Mouse (Mus musculus): Measurements from ENCODE around the gene Swsap1. TPM values are rescaled to one million over a fixed set of nuclear protein-coding genes. Genes with fewer than 3 reads are reported as not detected.

Swsap1 gene
- total RNA-seq (2023): 7.1 TPM

DNA sequence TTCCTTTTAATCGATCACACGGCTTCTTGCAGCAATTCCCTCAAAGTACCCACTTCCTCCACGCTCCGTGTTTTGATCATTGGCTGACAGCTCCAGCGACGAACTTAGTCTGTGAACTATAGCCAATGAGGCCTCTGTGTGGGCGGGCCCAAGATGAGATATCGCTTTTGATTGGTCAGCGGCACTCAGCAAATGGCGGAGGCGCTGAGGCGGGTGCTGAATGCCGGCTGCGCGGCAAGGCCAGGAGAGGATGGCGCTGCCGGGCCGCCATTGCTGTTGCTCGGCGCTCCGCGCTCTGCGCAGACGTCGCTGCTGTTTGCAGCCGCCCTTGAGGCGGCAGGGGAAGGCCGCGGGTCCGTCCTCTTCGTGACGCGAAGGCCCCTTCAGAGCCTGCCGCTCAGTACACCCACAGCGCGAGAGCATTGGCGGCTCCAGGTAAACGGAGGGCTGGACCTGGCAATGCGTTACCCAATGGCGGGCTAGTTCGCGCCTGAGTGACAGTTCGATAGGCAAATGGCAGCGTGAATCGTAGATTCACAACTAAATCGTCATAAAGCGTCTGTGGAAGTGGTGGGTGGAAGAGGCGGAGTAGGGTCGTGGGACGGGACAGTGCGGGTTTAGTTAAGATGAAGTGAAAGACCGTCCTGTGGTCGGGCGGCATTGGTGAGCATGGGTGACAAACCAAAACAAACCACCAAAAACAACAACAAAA, at the start of gene Swsap1:
TSS of gene Swsap1 (plus strand) at position 186 of the 712 bp plus-strand sequence.

DNA sequence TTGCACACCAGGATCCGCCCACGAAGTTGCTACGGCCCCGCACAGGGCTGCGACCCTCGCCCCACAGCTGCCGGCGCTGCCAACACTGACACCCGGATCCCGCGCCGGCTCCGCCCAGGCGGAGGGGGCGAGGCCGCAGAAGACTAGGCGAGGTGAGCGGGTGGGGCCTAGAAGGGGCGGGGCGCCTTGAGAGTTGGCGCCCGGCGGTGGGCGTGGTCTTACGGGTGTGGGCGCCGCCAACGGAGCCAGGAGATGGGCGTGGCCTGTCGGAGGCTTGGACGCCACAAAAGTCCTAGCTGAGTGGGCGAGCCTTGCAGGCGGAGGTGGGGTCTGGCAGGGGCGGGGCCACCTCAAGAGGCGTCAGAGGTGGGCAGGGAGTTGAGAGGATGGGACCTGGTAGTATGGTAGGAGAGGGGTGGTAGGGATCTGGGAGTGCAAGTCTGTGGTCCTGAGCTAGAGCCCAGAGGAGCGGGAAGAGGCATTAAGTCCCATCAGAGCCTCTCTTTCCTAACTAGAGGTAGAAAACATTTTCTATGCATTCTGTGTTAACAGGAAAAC, 37.4 kb upstream of the Swsap1 start, which contains the start of gene Rab3d:
TSS of gene Rab3d (minus strand) at position 158 of the 558 bp plus-strand sequence.

DNA sequence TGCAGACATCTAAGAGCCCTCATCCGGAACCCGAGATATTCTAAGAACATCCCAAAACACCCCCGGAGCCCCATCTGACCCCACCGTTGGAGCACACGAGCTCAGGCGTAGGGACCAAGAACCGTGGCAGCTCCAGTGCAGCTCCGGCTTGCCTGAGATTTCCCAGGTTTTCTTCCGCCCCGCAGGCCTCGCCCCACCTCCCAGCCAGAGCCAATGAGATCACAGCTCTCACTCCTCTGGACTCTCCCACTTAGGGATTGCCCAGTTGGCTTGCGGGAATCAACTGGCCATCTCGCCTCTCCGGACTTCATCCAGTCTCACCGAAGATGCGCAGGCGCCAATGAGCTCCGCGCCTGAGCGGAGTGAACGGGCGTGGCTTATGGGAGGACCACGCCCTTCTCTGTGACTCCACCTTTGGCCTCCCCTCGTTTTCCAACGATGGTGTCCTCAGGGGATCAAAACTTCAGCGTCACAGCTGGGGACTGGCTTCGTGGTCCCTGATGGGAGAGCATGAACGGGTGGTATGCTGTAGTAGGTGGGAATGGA, 28.3 kb upstream of the Swsap1 start, which contains the start of the genes Ccdc159 and Tmem205:
TSS of gene Ccdc159 (plus strand) at position 264 of the 546 bp plus-strand sequence.
TSS of gene Tmem205 (minus strand) at position 349 of the 546 bp plus-strand sequence.

GRCm38 (mm10) chr9:21936692-21937570, 18.6 kb upstream of the Swsap1 start, which contains the start of gene Plppr2:
Gene Plppr2, plus strand, starts transcription at chr9:21937033.

DNA sequence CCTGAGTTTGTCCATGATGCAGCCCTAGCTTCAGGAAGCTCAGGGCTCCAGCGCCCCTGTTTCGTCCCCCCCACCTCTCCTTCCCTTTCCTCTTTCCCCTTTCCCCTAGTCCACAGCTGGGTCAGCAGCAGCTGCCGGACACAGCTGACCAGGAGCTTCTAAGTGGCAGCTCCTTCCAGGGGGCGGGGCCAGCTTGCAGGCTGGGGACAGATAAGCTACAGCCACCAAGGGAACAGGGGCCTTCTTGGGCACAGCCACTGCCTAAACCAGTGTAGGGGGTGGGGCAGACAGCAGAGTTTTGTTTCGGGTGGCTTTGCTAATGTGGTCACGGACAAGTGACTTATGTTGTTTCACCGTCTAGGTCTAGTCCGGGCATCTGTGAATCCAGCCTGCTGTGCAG, 7.9 kb downstream of the Swsap1 start, which contains the start of gene Epor:
TSS of gene Epor (minus strand) at position 90 of the 400 bp plus-strand sequence.

DNA sequence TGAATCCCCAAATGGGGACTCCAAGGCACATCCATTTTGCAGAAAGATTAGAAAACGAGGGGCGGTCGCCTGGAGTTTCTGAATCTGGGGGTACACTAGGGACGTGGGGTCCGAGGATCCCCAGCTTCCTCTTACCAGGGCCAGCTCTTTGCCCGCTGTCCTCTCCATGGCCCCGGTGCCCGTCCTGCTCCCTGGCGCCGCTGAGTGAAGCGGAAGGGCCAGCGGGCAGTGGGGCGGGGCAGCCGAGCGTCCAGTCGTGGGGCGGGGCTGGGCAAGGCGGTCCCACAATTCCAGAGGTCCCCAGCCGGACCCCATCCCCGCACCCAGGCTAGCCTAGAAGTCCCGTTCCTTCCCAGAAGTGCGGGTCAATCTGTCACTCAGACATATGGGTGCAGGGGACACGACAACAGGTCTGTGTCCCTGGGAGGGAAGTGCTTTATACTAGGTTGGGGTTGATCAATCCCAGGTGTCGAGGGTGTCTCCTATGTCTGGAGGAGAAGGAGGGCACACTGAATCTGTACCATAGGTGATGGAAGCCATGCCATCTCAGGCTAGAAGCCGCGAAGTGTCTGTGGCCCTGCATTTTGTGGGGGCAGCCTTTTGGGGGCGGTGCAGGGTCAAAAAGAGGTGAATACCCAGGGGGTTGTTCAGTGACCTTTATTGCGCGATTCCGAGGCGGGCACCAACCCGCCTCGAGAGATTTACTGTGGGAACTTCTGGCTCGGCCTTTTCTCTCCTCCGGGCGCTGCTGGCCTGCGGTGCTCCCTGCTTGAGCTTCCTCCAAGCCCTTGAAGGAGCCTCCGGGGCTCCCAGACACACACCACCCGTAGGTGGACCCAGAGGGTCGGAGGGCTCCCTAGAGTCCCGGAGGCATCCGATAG, 33.9 kb downstream of the Swsap1 start, which contains the start of gene Rgl3:
TSS of gene Rgl3 (minus strand) at position 217 of the 881 bp plus-strand sequence.

DNA sequence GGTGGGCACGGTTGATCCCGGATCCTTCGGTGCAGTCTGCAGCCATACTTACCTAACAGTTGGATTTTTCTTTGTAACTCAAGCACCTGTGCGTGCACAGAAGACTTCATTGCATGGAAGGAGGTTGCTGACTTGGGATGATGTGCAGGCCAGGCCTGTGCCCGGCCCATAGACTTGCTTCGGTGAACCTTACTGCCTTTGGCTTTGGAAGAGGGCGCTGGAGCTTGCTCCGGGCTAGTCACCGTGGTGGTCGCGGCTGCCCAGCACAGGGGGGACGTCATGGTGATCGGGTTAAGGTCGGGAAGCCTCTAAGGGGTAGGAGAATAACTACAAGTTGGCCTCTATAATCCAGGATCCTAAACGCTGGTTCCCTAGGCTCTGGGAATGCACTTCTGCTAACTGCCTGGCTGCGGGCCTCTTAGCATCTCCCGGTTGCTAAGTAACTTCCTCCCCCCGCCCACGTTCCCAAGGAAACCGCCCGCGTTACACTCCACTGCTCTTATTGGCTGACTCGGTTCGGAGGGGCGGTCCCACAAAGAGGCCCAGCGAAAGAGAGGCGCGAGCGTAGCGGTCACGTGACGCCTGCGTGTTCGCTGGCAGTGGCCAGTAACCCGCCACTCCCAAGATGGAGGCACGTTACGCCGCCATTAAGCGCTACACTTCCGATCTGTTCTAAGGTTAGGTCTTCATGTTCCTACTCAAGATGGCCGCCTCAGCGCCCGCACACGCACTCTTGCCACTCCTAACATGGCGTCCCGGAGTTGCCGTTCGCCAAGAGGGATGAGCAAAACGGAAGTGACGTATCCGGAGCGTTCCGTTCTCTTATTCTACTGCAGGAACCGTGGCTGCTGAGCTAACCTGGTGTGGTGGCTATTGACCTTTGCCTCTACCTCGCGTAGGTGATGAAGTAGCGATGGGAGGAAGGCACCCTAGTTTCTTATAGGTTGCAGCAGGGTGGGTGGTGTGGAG, 46.9 kb downstream of the Swsap1 start, which contains the start of the genes Ccdc151 and Prkcsh:
TSS of gene Ccdc151 (minus strand) at position 441 of the 969 bp plus-strand sequence.
TSS of gene Prkcsh (plus strand) at position 613 of the 969 bp plus-strand sequence.

Other genes with a start within 250 kb of the Swsap1 start
- 45.3 TPM for gene Ldlr, start 232.3 kb upstream of the Swsap1 start, total RNA-seq (2023)
- gene Spc24, start 195.5 kb upstream of the Swsap1 start, total RNA-seq (2023): 1.6 TPM
- gene Kank2, start 157.0 kb upstream of the Swsap1 start, total RNA-seq (2023): not detected
- not detected for gene Angptl8, start 120.2 kb upstream of the Swsap1 start, total RNA-seq (2023)
- 6.3 TPM for gene Dock6, start 103.1 kb upstream of the Swsap1 start, total RNA-seq (2023)
- gene Rab3d, start 37.6 kb upstream of the Swsap1 start, total RNA-seq (2023): 6.6 TPM
- gene Ccdc159, start 28.3 kb upstream of the Swsap1 start, total RNA-seq (2023): not detected
- gene Tmem205, start 28.2 kb upstream of the Swsap1 start, total RNA-seq (2023): not detected
- 0.56 TPM for gene Plppr2, start 18.7 kb upstream of the Swsap1 start, total RNA-seq (2023)
- gene Epor, start 7.8 kb downstream of the Swsap1 start, total RNA-seq (2023): 0.38 TPM
- gene Rgl3, start 33.7 kb downstream of the Swsap1 start, total RNA-seq (2023): not detected
- not detected for gene Ccdc151, start 46.9 kb downstream of the Swsap1 start, total RNA-seq (2023)
- gene Prkcsh, start 47.1 kb downstream of the Swsap1 start, total RNA-seq (2023): 72.4 TPM
- gene Elavl3, start 96.3 kb downstream of the Swsap1 start, total RNA-seq (2023): 0.15 TPM
- not detected for gene Gm49318, start 115.5 kb downstream of the Swsap1 start, total RNA-seq (2023)
- gene Zfp653, start 115.6 kb downstream of the Swsap1 start, total RNA-seq (2023): 26.8 TPM
- gene Ecsit, start 129.7 kb downstream of the Swsap1 start, total RNA-seq (2023): 29.2 TPM
- not detected for gene Cnn1, start 143.5 kb downstream of the Swsap1 start, total RNA-seq (2023)
- gene Elof1, start 161.4 kb downstream of the Swsap1 start, total RNA-seq (2023): 30.4 TPM
- gene Acp5, start 180.0 kb downstream of the Swsap1 start, total RNA-seq (2023): 167 TPM
- gene Pigyl, start 201.1 kb downstream of the Swsap1 start, total RNA-seq (2023): 11.3 TPM
- gene Zfp872, start 232.3 kb downstream of the Swsap1 start, total RNA-seq (2023): not detected